Mouse (Mus musculus) brain, embryonic 14.5 days (tissue): ENCODE measurements around the gene Pheta1. TPM values are rescaled to one million over a fixed set of nuclear protein-coding genes. Genes with fewer than 3 reads are reported as not detected.
"Not testable (repeated sequence)": the region's sequence is repeated elsewhere in the genome, so short reads cannot be mapped to it uniquely, and the experiment has no call there.

Experiments used
- DNase-seq: peaks from one replicate; pipeline ENCODE4 v3.0.0-alpha.2; 2011; ENCODE audit warnings: low read depth
- CTCF ChIP-seq: fragments of 200-500 bp; IDR thresholded peaks from 2 replicates; pipeline ENCODE4 v1.5.1; 2012; ENCODE audit warnings: inconsistent platforms, mild to moderate bottlenecking, moderate library complexity, borderline replicate concordance; ENCODE audit not compliant: insufficient read depth, insufficient read length; ENCODE audit errors: extremely low read depth
- POLR2A ChIP-seq: fragments of 200-500 bp; IDR thresholded peaks from 2 replicates; pipeline ENCODE4 v1.6.1; 2012; ENCODE audit warnings: mild to moderate bottlenecking, inconsistent platforms, borderline replicate concordance; ENCODE audit not compliant: poor library complexity, insufficient read depth, insufficient read length, severe bottlenecking; ENCODE audit errors: extremely low read depth
- polyA plus RNA-seq: library from polyadenylated mRNA; depleted of rRNA; stranded (reverse); fragments of >200 nt; gene quantifications from 2 replicates; pipeline ENCODE4 v1.2.3, GENCODE M21; 2012

Gene Pheta1
- polyA plus RNA-seq, 1 experiment: 45.0 TPM

GRCm38 (mm10) chr5:121837441-121838340, 11.1 kb upstream of the Pheta1 start, which contains the start of gene Sh2b3:
Gene Sh2b3, minus strand, starts transcription at chr5:121837646.
- TF ChIP-seq CTCF: no peak
- TF ChIP-seq POLR2A: no peak
- peak; percentile 31 for DNase-seq

DNA sequence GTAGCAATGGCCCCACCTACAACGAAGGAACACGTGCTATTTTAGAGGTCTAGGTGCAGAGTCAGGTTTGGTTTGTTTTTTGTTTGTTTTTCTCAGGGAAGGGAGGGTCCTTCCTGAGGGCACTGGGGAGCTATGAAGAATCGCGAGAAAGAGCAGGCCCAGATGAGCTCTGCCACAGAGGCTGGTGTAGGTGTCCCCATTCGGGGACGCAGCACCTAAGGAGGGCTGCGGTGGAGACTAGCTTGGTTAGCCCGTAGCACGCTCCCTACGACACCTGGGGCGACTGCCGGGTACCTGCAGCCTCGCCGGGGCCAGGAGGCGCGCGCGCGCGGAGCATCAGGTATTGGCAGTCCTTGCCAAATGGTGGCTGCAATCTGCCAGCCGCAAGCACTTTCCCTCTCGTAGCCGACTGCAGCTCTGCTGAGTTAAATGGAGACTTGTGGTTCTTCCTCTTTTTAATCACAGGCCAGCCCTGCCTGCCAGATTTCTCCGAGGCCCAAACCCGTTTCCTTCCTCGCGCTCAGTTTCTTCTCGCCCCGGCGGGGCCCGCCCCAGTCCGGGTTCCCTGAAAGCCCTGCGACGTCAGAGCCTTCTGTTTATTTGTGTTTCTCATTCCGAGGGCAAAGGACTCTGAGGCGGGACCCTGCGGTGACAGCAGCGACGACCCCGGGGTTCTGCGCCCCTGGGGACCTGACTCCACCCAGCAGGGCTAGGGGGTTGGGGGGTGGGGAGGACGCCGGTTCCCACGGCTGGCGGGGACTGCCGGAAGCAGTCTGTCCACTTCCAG, 10.2 kb upstream of the Pheta1 start:
- no peak for TF ChIP-seq POLR2A
- DNase-seq: peak; percentile 57

DNA sequence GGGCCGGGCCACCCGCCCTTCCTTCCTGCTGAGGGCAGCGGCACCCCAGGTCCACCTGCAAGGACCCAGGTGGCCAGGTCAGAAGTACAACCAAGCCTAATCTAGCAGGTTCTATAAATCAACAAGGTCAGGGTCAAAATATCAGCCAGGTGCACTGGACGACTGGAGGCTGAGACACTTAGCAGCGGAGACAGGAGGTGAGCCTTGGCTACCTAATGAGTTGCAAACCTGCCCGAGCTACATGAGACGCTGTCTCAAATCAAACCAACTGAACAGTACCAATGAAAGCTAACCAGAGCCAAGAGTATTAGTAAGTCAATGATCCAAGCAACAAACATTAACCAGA, 9.7 kb upstream of the Pheta1 start:
- no peak for DNase-seq
- no peak for TF ChIP-seq POLR2A
- TF ChIP-seq CTCF: no peak

DNA sequence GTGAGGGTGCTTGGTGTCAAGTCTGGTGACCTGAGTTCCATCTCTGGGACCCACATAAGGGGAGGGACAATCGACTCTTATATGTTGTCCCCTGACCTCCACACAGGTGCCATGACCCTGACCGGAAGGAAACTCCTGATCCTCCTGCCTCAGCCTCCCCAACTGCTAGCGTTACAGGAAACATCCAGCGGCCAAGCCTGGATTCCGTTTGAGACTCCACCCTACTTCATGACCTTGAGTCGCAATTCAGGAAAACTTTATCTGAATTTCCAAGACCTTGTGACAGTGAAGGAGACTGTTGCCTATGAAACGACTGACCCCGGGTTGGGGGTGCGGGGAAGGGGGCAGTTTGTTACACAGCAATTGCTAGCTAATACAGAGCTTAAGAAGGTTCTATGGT, 7.3 kb upstream of the Pheta1 start:
- DNase-seq: no peak
- TF ChIP-seq POLR2A (no peak), CTCF (no peak)

- TF ChIP-seq CTCF: no peak
- no peak for TF ChIP-seq POLR2A
These were observed 6.8 kb upstream of the Pheta1 start for GRCm38 (mm10) chr5:121841973-121842372.

GRCm38 (mm10) chr5:121842665-121843118, 6.1 kb upstream of the Pheta1 start:
- peak; percentile 78 for DNase-seq
- no peak for TF ChIP-seq POLR2A
- peak; percentile 98 for TF ChIP-seq CTCF

More at GRCm38 (mm10) chr5:121841973-121842372, 6.8 kb upstream of the Pheta1 start:
- DNase-seq: no peak

DNA sequence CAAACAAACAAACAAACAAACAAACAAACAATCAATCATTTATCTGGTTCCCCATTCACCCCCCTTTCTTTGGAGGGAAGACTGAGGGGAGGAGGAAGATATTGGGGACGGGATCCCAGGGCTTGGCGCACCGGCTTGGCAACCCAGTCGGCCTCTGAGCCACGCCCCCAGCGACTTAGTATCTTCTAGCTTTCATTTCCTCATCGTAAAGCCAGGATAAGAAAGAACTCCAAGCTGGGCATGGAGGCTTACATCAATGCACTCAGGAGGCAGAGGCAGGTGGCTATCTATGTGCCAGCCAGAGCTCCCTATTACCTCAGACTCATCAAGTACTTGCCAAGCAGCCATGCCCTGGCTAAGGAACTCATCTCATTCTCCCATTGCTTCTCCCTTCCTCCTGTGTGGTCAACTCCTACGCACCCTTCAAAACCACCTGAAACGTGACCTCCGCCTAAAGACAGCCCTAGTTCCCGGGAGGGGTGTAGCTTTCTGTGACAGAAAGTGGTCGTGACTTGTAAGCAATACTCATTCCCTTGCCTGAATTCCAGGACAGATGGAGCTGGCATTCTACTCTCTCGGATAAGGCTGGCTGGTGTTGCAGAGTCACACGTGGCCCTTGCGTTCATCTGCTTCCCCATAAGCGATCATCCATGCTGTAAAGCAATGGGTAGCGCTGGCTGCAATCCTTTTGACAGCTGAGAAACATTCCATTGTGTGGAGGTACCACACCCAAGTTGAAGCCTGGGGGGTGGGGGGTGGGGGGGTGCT, 5.5 kb upstream of the Pheta1 start:
- peak; percentile 54 for DNase-seq
- TF ChIP-seq CTCF (no peak), POLR2A (no peak)

DNA sequence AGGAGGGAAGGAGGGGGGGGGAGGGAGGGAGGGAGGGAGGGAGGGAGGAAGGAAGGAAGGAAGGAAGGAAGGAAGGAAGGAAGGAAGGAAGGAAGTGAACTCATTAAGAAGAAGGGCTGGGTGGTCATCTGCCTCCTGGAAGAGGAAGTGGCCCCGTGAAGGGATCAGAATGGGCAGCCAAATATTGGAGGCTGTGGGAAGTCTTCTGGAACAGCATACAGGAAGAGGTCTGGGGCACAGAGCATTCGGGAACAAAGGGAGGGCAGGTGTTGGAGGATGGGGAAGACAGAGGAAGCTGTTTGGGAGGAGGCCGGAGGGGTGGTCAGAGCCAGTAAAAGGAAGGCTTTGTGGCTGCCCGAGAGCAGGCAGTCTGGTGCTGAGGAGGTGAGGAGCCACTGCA, 3.4 kb upstream of the Pheta1 start:
- TF ChIP-seq CTCF: no peak
- no peak for DNase-seq

DNA sequence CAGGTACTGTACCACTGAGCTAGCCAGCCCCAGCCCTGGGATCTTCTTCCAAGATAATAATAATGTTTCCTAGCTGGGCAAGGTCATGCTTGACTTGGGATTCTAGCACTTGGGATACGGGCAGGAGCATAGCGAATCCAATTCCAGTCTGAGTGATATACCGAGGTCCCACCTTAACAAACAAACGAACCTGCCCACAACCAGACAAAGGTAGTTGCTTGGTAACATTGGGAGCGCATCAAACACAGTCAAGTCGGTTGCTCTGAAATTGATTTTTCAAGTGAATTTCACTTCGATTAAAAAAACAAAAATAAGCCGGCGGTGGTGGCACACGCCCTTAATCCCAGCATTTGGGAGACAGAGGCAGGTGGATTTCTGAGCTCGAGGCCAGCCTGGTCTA, 2.5 kb upstream of the Pheta1 start:
- DNase-seq: no peak
- TF ChIP-seq CTCF: no peak
- TF ChIP-seq POLR2A: no peak

GRCm38 (mm10) chr5:121847269-121847668, 1.5 kb upstream of the Pheta1 start:
- not testable (repeated sequence) for DNase-seq

GRCm38 (mm10) chr5:121848035-121848519, 707 bp upstream of the Pheta1 start:
- peak; percentile 72 for DNase-seq
- TF ChIP-seq POLR2A: no peak
- TF ChIP-seq CTCF: peak; percentile 18; the same call in 1 of the 2 replicates

DNA sequence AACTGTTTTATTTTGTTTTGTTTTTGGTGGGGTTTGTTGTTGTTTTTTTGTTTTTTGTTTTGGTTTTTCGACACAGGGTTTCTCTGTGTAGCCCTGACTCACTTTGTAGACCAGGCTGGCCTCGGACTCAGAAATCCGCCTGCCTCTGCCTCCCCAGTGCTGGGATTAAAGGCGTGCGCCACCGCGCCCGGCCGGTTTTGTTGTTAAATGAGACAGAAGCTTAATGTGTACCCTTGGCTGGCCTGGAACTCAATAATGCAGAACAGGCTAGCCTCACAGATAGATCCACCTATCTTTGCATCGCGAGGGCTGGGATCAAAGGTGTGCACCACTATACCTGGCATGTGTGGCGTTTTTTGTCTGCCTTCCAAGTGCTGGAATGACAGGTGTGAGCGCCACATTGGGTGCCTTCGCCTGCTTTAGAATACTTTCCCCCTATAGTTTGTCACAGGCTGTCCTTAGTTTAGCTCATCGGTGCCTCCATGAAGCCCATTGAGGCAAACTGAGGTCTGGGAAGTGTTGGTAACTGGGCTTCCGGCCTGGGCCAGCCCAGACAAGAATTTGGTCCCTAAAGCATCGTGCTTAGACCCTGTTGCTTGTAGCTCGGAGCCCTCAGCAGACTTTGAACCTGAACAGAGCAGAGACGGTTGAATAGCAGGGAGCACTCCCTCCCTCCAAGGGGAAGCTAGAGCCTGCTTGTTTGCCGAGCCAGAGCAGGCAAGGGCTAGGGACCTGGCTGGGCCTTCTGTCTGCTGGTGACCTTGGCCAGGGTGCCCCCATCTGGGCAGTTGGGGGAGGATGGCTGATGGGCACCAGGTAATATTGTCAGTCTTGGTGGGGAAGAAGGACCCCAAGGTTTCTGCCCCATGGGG, 930 bp downstream of the Pheta1 start:
- no peak for DNase-seq
- TF ChIP-seq CTCF: no peak
- no peak for TF ChIP-seq POLR2A
